In genomic region chr12:33429387-33430160, GRCm38 (mm10) we compare ENCODE assay signal across 8 mouse cellular contexts. TPM values are rescaled to one million over a fixed set of nuclear protein-coding genes. Genes with fewer than 3 reads are reported as not detected.
A peak's percentile ranks its signal among the peaks of the same experiment; 100 is the strongest.
DNase-seq lines count a peak whose midpoint lies in the region; ATAC-seq and TF ChIP-seq lines count a peak whose summit lies in the region.

Gene Twistnb (plus strand): TSS chr12:33429635.

- TF ChIP-seq POLR2A in kidney, adult 2 months (IDR thresholded peaks at IDR 0.05; ENCODE audit: low read depth, low read length), result no peak
- TF ChIP-seq POLR2A in spleen, adult 2 months (IDR thresholded peaks at IDR 0.05; ENCODE audit: low read depth, low read length), result peak; percentile 49

- H3K27ac ChIP-seq in embryonic facial prominence, embryonic 13.5 days, result peak within 1 kb of the TSS; percentile 78
- H3K27ac ChIP-seq in kidney, adult 2 months (ENCODE audit: insufficient read depth, low read depth, low read length), result peak within 1 kb of the TSS; percentile 54
- H3K27ac ChIP-seq in limb, embryonic 12.5 days, result peak within 1 kb of the TSS; percentile 78
- H3K27ac ChIP-seq in midbrain, embryonic 15.5 days, result peak within 1 kb of the TSS; percentile 84
- H3K27ac ChIP-seq in spleen, adult 2 months (ENCODE audit: insufficient read depth, low read length), result peak within 1 kb of the TSS; percentile 85

- peak; percentile 84 for DNase-seq in 3134 (ENCODE audit: extremely low read depth, insufficient read length, low spot score)
- peak; percentile 96 to 97 for DNase-seq in adrenal gland, postnatal 36 days
- peak; percentile 96 to 98 for DNase-seq in heart, adult 18-20 months
- DNase-seq in kidney, adult 2 months, result peak; percentile 98
- peak; percentile 94 to 96 for DNase-seq in spleen, adult 2 months (ENCODE audit: low read depth in 1 of 2, low spot score in 2 of 2)

- H3K4me2 ChIP-seq in embryonic facial prominence, embryonic 13.5 days, result peak within 1 kb of the TSS; percentile 75
- peak within 1 kb of the TSS; percentile 78 for H3K4me2 ChIP-seq in limb, embryonic 12.5 days
- H3K4me2 ChIP-seq in midbrain, embryonic 15.5 days, result peak within 1 kb of the TSS; percentile 75

- H3K36me3 ChIP-seq in embryonic facial prominence, embryonic 13.5 days, result peaks cover 7% of the 10 kb centered on the region
- H3K36me3 ChIP-seq in kidney, adult 2 months (ENCODE audit: control insufficient read depth, insufficient read depth, low read length), result no peaks in the 10 kb centered on the region
- H3K36me3 ChIP-seq in limb, embryonic 12.5 days, result peaks cover 5% of the 10 kb centered on the region; the same call in 1 of the 2 replicates
- no peaks in the 10 kb centered on the region for H3K36me3 ChIP-seq in midbrain, embryonic 15.5 days (replicated peaks)
- H3K36me3 ChIP-seq in spleen, adult 2 months (ENCODE audit: control insufficient read depth, insufficient read depth, low read length), result no peaks in the 10 kb centered on the region

- WGBS in embryonic facial prominence, embryonic 13.5 days, result under 1% methylated on average over 65 of the region's 66 CpGs
- under 1% methylated on average over 66 of the region's 66 CpGs for WGBS in kidney, adult 2 months
- WGBS in limb, embryonic 12.5 days, result under 1% methylated on average over 66 of the region's 66 CpGs
- WGBS in midbrain, embryonic 15.5 days, result under 1% methylated on average over 66 of the region's 66 CpGs
- WGBS in spleen, adult 2 months, result under 1% methylated on average over 66 of the region's 66 CpGs

- 0 out of 2 replicates have a peak, but pooled peaks cover 3% of the 10 kb centered on the region for H3K27me3 ChIP-seq in embryonic facial prominence, embryonic 13.5 days
- H3K27me3 ChIP-seq in kidney, adult 2 months (replicated peaks; ENCODE audit: control insufficient read depth, insufficient read depth, low read length), result no peaks in the 10 kb centered on the region
- peaks cover 7% of the 10 kb centered on the region; the same call in 1 of the 2 replicates for H3K27me3 ChIP-seq in limb, embryonic 12.5 days
- no peaks in the 10 kb centered on the region; the same call in 1 of the 2 replicates for H3K27me3 ChIP-seq in midbrain, embryonic 15.5 days (replicated peaks)
- H3K27me3 ChIP-seq in spleen, adult 2 months (ENCODE audit: control insufficient read depth, insufficient read depth, low read length), result no peaks in the 10 kb centered on the region

- H3K9ac ChIP-seq in embryonic facial prominence, embryonic 13.5 days, result peak within 1 kb of the TSS; percentile 87
- peak within 1 kb of the TSS; percentile 89 for H3K9ac ChIP-seq in limb, embryonic 12.5 days (replicated peaks)
- H3K9ac ChIP-seq in midbrain, embryonic 15.5 days, result peak within 1 kb of the TSS; percentile 68

- peak; percentile 65 for TF ChIP-seq CTCF in kidney, adult 2 months (conservative IDR thresholded peaks at IDR 0.05; ENCODE audit: insufficient read depth, insufficient read length, low read depth, low read length)
- peak; percentile 37; the same call in 1 of the 2 replicates for TF ChIP-seq CTCF in spleen, adult 2 months (IDR thresholded peaks at IDR 0.05; ENCODE audit: extremely low read depth, insufficient read depth, insufficient read length, insufficient replicate concordance)

- H3K4me3 ChIP-seq in embryonic facial prominence, embryonic 13.5 days, result peak within 1 kb of the TSS; percentile 95
- peak within 1 kb of the TSS; percentile 93 for H3K4me3 ChIP-seq in kidney, adult 2 months (ENCODE audit: insufficient read depth, low read depth, low read length)
- peak within 1 kb of the TSS; percentile 97 for H3K4me3 ChIP-seq in limb, embryonic 12.5 days (replicated peaks)
- peak within 1 kb of the TSS; percentile 95 for H3K4me3 ChIP-seq in midbrain, embryonic 15.5 days
- peak within 1 kb of the TSS; percentile 94 for H3K4me3 ChIP-seq in spleen, adult 2 months (ENCODE audit: extremely low read depth, insufficient read depth, insufficient read length)

- H3K4me1 ChIP-seq in embryonic facial prominence, embryonic 13.5 days, result peaks cover 5% of the 10 kb centered on the region
- H3K4me1 ChIP-seq in kidney, adult 2 months (ENCODE audit: control insufficient read depth, insufficient read depth, low read length), result 0 out of 2 replicates have a peak, but pooled peaks cover 3% of the 10 kb centered on the region
- peaks cover 9% of the 10 kb centered on the region for H3K4me1 ChIP-seq in limb, embryonic 12.5 days (replicated peaks)
- H3K4me1 ChIP-seq in midbrain, embryonic 15.5 days, result peaks cover 5% of the 10 kb centered on the region
- H3K4me1 ChIP-seq in spleen, adult 2 months (ENCODE audit: control insufficient read depth, insufficient read depth, insufficient read length), result no peaks in the 10 kb centered on the region

- peak; percentile 94 for ATAC-seq in embryonic facial prominence, embryonic 13.5 days (ENCODE audit: insufficient number of reproducible peaks, insufficient read depth, low FRiP score, low TSS enrichment, low read depth)
- peak; percentile 94 for ATAC-seq in limb, embryonic 12.5 days (ENCODE audit: insufficient number of reproducible peaks, insufficient read depth, low FRiP score, low TSS enrichment, low read depth)
- peak; percentile 97 for ATAC-seq in midbrain, embryonic 15.5 days (replicated peaks)

- H3K9me3 ChIP-seq in embryonic facial prominence, embryonic 13.5 days, result no peaks in the 10 kb centered on the region
- no peaks in the 10 kb centered on the region for H3K9me3 ChIP-seq in limb, embryonic 12.5 days
- H3K9me3 ChIP-seq in midbrain, embryonic 15.5 days, result no peaks in the 10 kb centered on the region

RNA-seq across cellular contexts. Expression of gene Twistnb, which starts in this region (rescaled TPM):
- 10 to 100 TPM; 14.1 to 16.1 TPM for total RNA-seq in adrenal gland, postnatal 36 days (2021)
- polyA plus RNA-seq in embryonic facial prominence, embryonic 13.5 days (2015; fragmentation: Nextera tagmentation; extraction: Ambion mirVana), result 58.5 and 60.7 TPM in 2 replicates
- 10 to 100 TPM in 1 of 2 experiments, 1 to 10 TPM in 1; 8.0 to 10.2 TPM for total RNA-seq in heart, adult 18-20 months (2021)
- polyA plus RNA-seq in kidney, adult 2 months (2012; rRNA removed), result 12.7 and 19.9 TPM in 2 replicates
- 57.0 and 65.2 TPM in 2 replicates for polyA plus RNA-seq in limb, embryonic 12.5 days (2016; fragmentation: Nextera tagmentation; extraction: Ambion mirVana)
- 42.3 and 47.0 TPM in 2 replicates for polyA plus RNA-seq in midbrain, embryonic 15.5 days (2015; fragmentation: Nextera tagmentation; extraction: Ambion mirVana)
- polyA plus RNA-seq in spleen, adult 2 months (2012; rRNA removed), result 42.5 and 77.1 TPM in 2 replicates

Comparison
In these comparisons a context has a peak if more than half of its experiments do, and no peak if none do; other contexts are left out.
1. Peak in every context shown above with its lines: DNase-seq, ATAC-seq, H3K4me3 ChIP-seq and H3K27ac ChIP-seq.